Mouse (Mus musculus): ENCODE measurements around the gene Wls. TPM values are rescaled to one million over a fixed set of nuclear protein-coding genes. Genes with fewer than 3 reads are reported as not detected.

Gene Wls
- polyA plus RNA-seq, 1 experiment from 2014 or later, result 102 TPM

Other genes starting within 250 kb of the Wls start
- not detected in 2 replicates for gene Rpe65, start 240.5 kb upstream of the Wls start, polyA plus RNA-seq (2016; fragmentation: Nextera tagmentation; extraction: Ambion mirVana)

All from neural tube, embryonic 12.5 days (tissue).